Mouse (Mus musculus) sigmoid colon, adult 10 weeks (tissue): ENCODE measurements around the gene Pabpc4l. TPM values are rescaled to one million over a fixed set of nuclear protein-coding genes. Genes with fewer than 3 reads are reported as not detected.

ENCODE experiments used
- polyA plus RNA-seq: library from polyadenylated mRNA; stranded (reverse); fragments of 350-450 nt; fragmentation: Illumina TruSeq; extraction: RNeasy Lipid Tissue Mini Kit (QIAGEN cat#74804); gene quantifications from one replicate; pipeline ENCODE4 v1.2.3, GENCODE M21; 2014; ENCODE audit warnings: low read depth, low replicate concordance

Pabpc4l gene
- 0.66 TPM for polyA plus RNA-seq

GRCm38 (mm10) chr3:46447481-46448265 lies at the start of gene Pabpc4l:
TSS of gene Pabpc4l (minus strand) at chr3:46448219.

